Mouse (Mus musculus) mouse embryonic stem cell (cell line): Measurements from ENCODE around the gene Wnt7b.

Experiments
- in situ Hi-C, 2 experiments: fragments of 300-500 bp; cut with MboI; formaldehyde crosslinking; loops; 1 replicate in 1 of 2; 3 replicates in 1 of 2; pipeline ENCODE4 v1.14.3; 2019 to 2020; ENCODE audit warnings: low sequenced_read_pairs in 2 of 2, low pct_unique_long_range_greater_than_20kb in 1 of 2, mixed read lengths in 1 of 2; ENCODE audit not compliant: unreplicated experiment in 1 of 2

The Wnt7b gene

GRCm38 (mm10) chr15:85489751-85490150, 92.5 kb downstream of the Wnt7b start:
- in situ Hi-C loops, result loop anchor here in 1 of 2 experiments (5.0 kb wide), 1 partner anchor 93 kb away; the partner anchor contains the start of gene Wnt7b

- in situ Hi-C loops, result no loop called here
Measured at GRCm38 (mm10) chr15:85488900-85489299, 93.4 kb downstream of the Wnt7b start.
